Mouse (Mus musculus) forebrain, embryonic 14.5 days (tissue): ENCODE results near the gene Als2cr12. TPM values are rescaled to one million over a fixed set of nuclear protein-coding genes. Genes with fewer than 3 reads are reported as not detected.

ENCODE experiments used
- polyA plus RNA-seq: library from polyadenylated mRNA; unstranded; fragments of >200 nt; fragmentation: Nextera tagmentation; extraction: Ambion mirVana; gene quantifications from 2 replicates; pipeline ENCODE4 v1.2.1, GENCODE M21; 2014

The Als2cr12 gene
- polyA plus RNA-seq, 1 experiment from 2014 or later: not detected

Other genes with a start within 250 kb of the Als2cr12 start
- gene Orc2, start 190.9 kb downstream of the Als2cr12 start, polyA plus RNA-seq: 28.4 and 32.5 TPM in 2 replicates
- gene Fam126b, start 109.7 kb downstream of the Als2cr12 start, polyA plus RNA-seq: 10.5 and 14.4 TPM in 2 replicates
- gene Ndufb3, start 109.6 kb downstream of the Als2cr12 start, polyA plus RNA-seq: 175 and 197 TPM in 2 replicates
- gene Cflar, start 15.5 kb upstream of the Als2cr12 start, polyA plus RNA-seq: 18.3 and 18.7 TPM in 2 replicates
- 3.8 and 4.7 TPM in 2 replicates for gene Casp8, start 99.4 kb upstream of the Als2cr12 start, polyA plus RNA-seq